Mouse (Mus musculus) MEL (cell line): ENCODE measurements around the gene Loxl1. TPM values are rescaled to one million over a fixed set of nuclear protein-coding genes. Genes with fewer than 3 reads are reported as not detected.

ENCODE experiments used
- DNase-seq: peaks from one replicate; pipeline ENCODE4 v3.0.0; 2011; ENCODE audit warnings: low read depth, low spot score
- H3K27ac ChIP-seq: 2 replicates; pipeline ENCODE4 v1.5.1; 2012; ENCODE audit warnings: low read depth, mild to moderate bottlenecking, control low read depth, low read length, moderate library complexity; ENCODE audit not compliant: control insufficient read depth
- H3K27me3 ChIP-seq, 2 experiments: fragments of 150-350 bp in 1 of 2; sonication (generic) in 1 of 2; 2 replicates each; pipeline ENCODE4 v1.6.1; 2012; ENCODE audit warnings: low read length in 2 of 2, mild to moderate bottlenecking in 2 of 2, improper control_type of control experiment in 1 of 2, moderate library complexity in 1 of 2; ENCODE audit not compliant: insufficient read depth in 2 of 2, control insufficient read depth in 1 of 2
- H3K36me3 ChIP-seq, 2 experiments: 2 replicates each; pipeline ENCODE4 v1.6.1; 2012 to 2014; ENCODE audit warnings: low read length in 2 of 2, improper control_type of control experiment in 1 of 2, inconsistent platforms in 1 of 2, mild to moderate bottlenecking in 1 of 2; ENCODE audit not compliant: insufficient read depth in 2 of 2, control insufficient read depth in 1 of 2
- H3K4me1 ChIP-seq, 2 experiments: fragments of 150-350 bp in 1 of 2; sonication (generic) in 1 of 2; 2 replicates each; pipeline ENCODE4 v1.6.1; 2012; ENCODE audit warnings: low read length in 2 of 2, improper control_type of control experiment in 1 of 2, mild to moderate bottlenecking in 1 of 2; ENCODE audit not compliant: insufficient read depth in 2 of 2, control insufficient read depth in 1 of 2
- H3K4me3 ChIP-seq, 2 experiments: fragments of 150-350 bp in 1 of 2; sonication (generic) in 1 of 2; 2 replicates each; pipeline ENCODE4 v1.5.1; 2012; ENCODE audit warnings: low read depth in 2 of 2, low read length in 2 of 2, mild to moderate bottlenecking in 2 of 2, moderate library complexity in 2 of 2, control low read depth in 1 of 2, improper control_type of control experiment in 1 of 2; ENCODE audit not compliant: control insufficient read depth in 1 of 2, insufficient read depth in 1 of 2
- H3K79me2 ChIP-seq: 2 replicates; pipeline ENCODE4 v1.6.1; 2012; ENCODE audit warnings: mild to moderate bottlenecking, low read length, moderate library complexity; ENCODE audit not compliant: control insufficient read depth, poor library complexity, insufficient read depth
- H3K9ac ChIP-seq: 2 replicates; pipeline ENCODE4 v1.6.1; 2012; ENCODE audit warnings: low read depth, mild to moderate bottlenecking, control low read depth, low read length, moderate library complexity; ENCODE audit not compliant: control insufficient read depth, poor library complexity, severe bottlenecking
- H3K9me3 ChIP-seq: fragments of 150-350 bp; sonication (generic); replicated peaks from 2 replicates; pipeline ENCODE4 v1.6.1; 2012; ENCODE audit warnings: mild to moderate bottlenecking, low read length, improper control_type of control experiment, moderate library complexity; ENCODE audit not compliant: insufficient read depth
- BHLHE40 ChIP-seq: IDR thresholded peaks from 2 replicates; pipeline ENCODE4 v1.6.1; 2012; ENCODE audit warnings: low read depth, mild to moderate bottlenecking, inconsistent platforms, low read length, improper control_type of control experiment, borderline replicate concordance
- CHD2 ChIP-seq: IDR thresholded peaks from 2 replicates; pipeline ENCODE4 v1.6.1; 2011; ENCODE audit warnings: low read length, improper control_type of control experiment
- E2F4 ChIP-seq: IDR thresholded peaks from 2 replicates; pipeline ENCODE4 v1.6.1; 2011; ENCODE audit warnings: low read depth, low read length, improper control_type of control experiment, borderline replicate concordance
- EP300 ChIP-seq, 2 experiments: IDR thresholded peaks; 2 replicates each; pipeline ENCODE4 v1.6.1; 2011; ENCODE audit warnings: improper control_type of control experiment in 2 of 2, low read length in 2 of 2, low read depth in 1 of 2, mild to moderate bottlenecking in 1 of 2
- GABPA ChIP-seq: IDR thresholded peaks from 2 replicates; pipeline ENCODE4 v1.6.1; 2012; ENCODE audit warnings: low read depth, mild to moderate bottlenecking, inconsistent platforms, low read length, improper control_type of control experiment, moderate library complexity
- GATA1 ChIP-seq: IDR thresholded peaks from 2 replicates; pipeline ENCODE4 v1.6.1; 2011; ENCODE audit warnings: low read depth, low read length, improper control_type of control experiment
- JUND ChIP-seq: IDR thresholded peaks from 2 replicates; pipeline ENCODE4 v1.6.1; 2011; ENCODE audit warnings: low read depth, mild to moderate bottlenecking, improper control_type of control experiment, low read length
- KAT2A ChIP-seq: conservative IDR thresholded peaks from 2 replicates; pipeline ENCODE4 v1.6.1; 2012; ENCODE audit warnings: low read depth, low read length, improper control_type of control experiment, inconsistent platforms
- MAFK ChIP-seq: IDR thresholded peaks from 2 replicates; pipeline ENCODE4 v1.6.1; 2011; ENCODE audit warnings: low read depth, mild to moderate bottlenecking, low read length, improper control_type of control experiment, borderline replicate concordance
- MAX ChIP-seq: IDR thresholded peaks from 2 replicates; pipeline ENCODE4 v1.6.1; 2011; ENCODE audit warnings: low read length, improper control_type of control experiment
- MEF2A ChIP-seq: IDR thresholded peaks from 2 replicates; pipeline ENCODE4 v1.6.1; 2014; ENCODE audit warnings: low read depth, mild to moderate bottlenecking, inconsistent platforms, low read length, improper control_type of control experiment; ENCODE audit not compliant: poor library complexity, insufficient replicate concordance, severe bottlenecking; ENCODE audit errors: extremely low read depth
- MYC ChIP-seq: IDR thresholded peaks from 2 replicates; pipeline ENCODE4 v1.6.1; 2011; ENCODE audit warnings: low read depth, mild to moderate bottlenecking, low read length, improper control_type of control experiment, moderate library complexity
- NELFE ChIP-seq: IDR thresholded peaks from 2 replicates; pipeline ENCODE4 v1.6.1; 2011; ENCODE audit warnings: low read depth, low read length, improper control_type of control experiment
- NRF1 ChIP-seq: IDR thresholded peaks from 2 replicates; pipeline ENCODE4 v1.6.1; 2014; ENCODE audit warnings: low read depth, mild to moderate bottlenecking, inconsistent platforms, low read length, improper control_type of control experiment, moderate library complexity; ENCODE audit not compliant: poor library complexity, insufficient read depth, severe bottlenecking
- POLR2AphosphoS2 ChIP-seq: IDR thresholded peaks from 2 replicates; pipeline ENCODE4 v1.6.1; 2011; ENCODE audit warnings: low read length, improper control_type of control experiment
- RAD21 ChIP-seq: IDR thresholded peaks from 2 replicates; pipeline ENCODE4 v1.6.1; 2011; ENCODE audit warnings: mild to moderate bottlenecking, low read depth, low read length, improper control_type of control experiment
- RCOR1 ChIP-seq: IDR thresholded peaks from 2 replicates; pipeline ENCODE4 v1.6.1; 2012; ENCODE audit warnings: low read depth, mild to moderate bottlenecking, inconsistent platforms, low read length, improper control_type of control experiment
- SIN3A ChIP-seq: IDR thresholded peaks from 2 replicates; pipeline ENCODE4 v1.6.1; 2012; ENCODE audit warnings: low read length, improper control_type of control experiment, inconsistent platforms
- TBP ChIP-seq: IDR thresholded peaks from 2 replicates; pipeline ENCODE4 v1.8.0; 2011; ENCODE audit warnings: low read depth, low read length, improper control_type of control experiment
- TCF12 ChIP-seq: IDR thresholded peaks from 2 replicates; pipeline ENCODE4 v1.6.1; 2014; ENCODE audit warnings: low read depth, mild to moderate bottlenecking, inconsistent platforms, low read length, improper control_type of control experiment, moderate library complexity
- USF1 ChIP-seq: IDR thresholded peaks from 2 replicates; pipeline ENCODE4 v1.6.1; 2014; ENCODE audit warnings: low read depth, mild to moderate bottlenecking, inconsistent platforms, low read length, improper control_type of control experiment, moderate library complexity
- USF2 ChIP-seq, 2 experiments: IDR thresholded peaks; 2 replicates each; pipeline ENCODE4 v1.6.1; 2011 to 2012; ENCODE audit warnings: improper control_type of control experiment in 2 of 2, low read length in 2 of 2, borderline replicate concordance in 1 of 2, inconsistent platforms in 1 of 2, low read depth in 1 of 2, mild to moderate bottlenecking in 1 of 2; ENCODE audit not compliant: insufficient read depth in 1 of 2
- ZC3H11A ChIP-seq: IDR thresholded peaks from 2 replicates; pipeline ENCODE4 v1.6.1; 2012; ENCODE audit warnings: low read depth, mild to moderate bottlenecking, inconsistent platforms, low read length, improper control_type of control experiment
- ZKSCAN1 ChIP-seq: IDR thresholded peaks from 2 replicates; pipeline ENCODE4 v1.6.1; 2012; ENCODE audit warnings: low read depth, mild to moderate bottlenecking, inconsistent platforms, low read length, improper control_type of control experiment, moderate library complexity
- ZMIZ1 ChIP-seq: IDR thresholded peaks from 2 replicates; pipeline ENCODE4 v1.6.1; 2012; ENCODE audit warnings: low read depth, mild to moderate bottlenecking, inconsistent platforms, low read length, improper control_type of control experiment, moderate library complexity
- polyA plus RNA-seq, 2 experiments: library from polyadenylated mRNA; stranded (reverse) in 1 of 2; unstranded in 1 of 2; fragments of >175 nt in 1 of 2; fragments of >200 nt in 1 of 2; gene quantifications; 2 replicates each; pipeline versions ENCODE4 v1.2.1 to v1.2.4; 2012; ENCODE audit warnings: low replicate concordance in 2 of 2, low read depth in 1 of 2; ENCODE audit not compliant: insufficient read length in 2 of 2, insufficient read depth in 1 of 2, missing spikeins in 1 of 2
- total RNA-seq: library from RNA; depleted of rRNA; stranded (reverse); fragments of 300-350 nt; gene quantifications from 2 replicates; pipeline ENCODE4 v1.2.3, GENCODE M21; 2012

Loxl1 gene
- total and polyA plus RNA-seq, 3 experiments: not detected

GRCm38 (mm10) chr9:58274101-58274604 is 38.8 kb downstream of the Loxl1 start:
- H3K9ac ChIP-seq: no peak overlapping the region

DNA sequence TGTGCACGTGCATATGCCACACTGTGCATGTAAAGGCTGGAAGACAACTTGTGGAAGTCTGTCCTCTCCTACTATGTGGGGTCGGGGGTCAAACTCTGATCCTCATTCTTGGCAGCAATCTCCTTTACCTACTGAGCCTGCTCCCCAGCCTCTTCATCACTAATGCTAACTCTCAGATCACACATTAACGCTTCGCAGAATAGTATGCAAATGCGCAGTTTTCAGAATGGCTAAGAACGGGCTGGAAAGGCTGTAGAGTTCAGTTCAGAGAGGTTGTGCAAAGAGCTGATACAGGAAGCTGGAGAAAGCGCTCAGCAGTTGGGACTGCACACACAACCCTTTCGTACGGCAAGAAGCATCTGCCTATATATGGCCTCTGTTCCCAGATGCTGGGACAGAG is 40.1 kb downstream of the Loxl1 start:
- Histone ChIP-seq H3K79me2 (no peaks in the 10 kb centered on the region), H3K9ac (no peak overlapping the region), H3K27me3 (no peaks in the 10 kb centered on the region), H3K4me1 (peaks cover 3 to 16% of the 10 kb centered on the region in 2 experiments), H3K9me3 (no peaks in the 10 kb centered on the region), H3K4me3 (no peak overlapping the region), H3K27ac (no peak overlapping the region), H3K36me3 (peaks cover 0 to 9% of the 10 kb centered on the region in 2 experiments; a peak in 2 of 4 replicates)
- TF ChIP-seq E2F4 (no peak), USF2 (IDR thresholded peaks at IDR 0.05; ENCODE audit: borderline replicate concordance in 1 of 2, insufficient read depth in 1 of 2, low read depth in 1 of 2, low read length in 2 of 2) (no peak), NRF1 (no peak), ZKSCAN1 (no peak), EP300 (IDR thresholded peaks at IDR 0.05; ENCODE audit: low read depth in 1 of 2, low read length in 2 of 2) (no peak), MYC (no peak), JUND (no peak), POLR2AphosphoS2 (no peak), TBP (no peak), MEF2A (no peak), MAFK (no peak)
- DNase-seq: no peak

More at GRCm38 (mm10) chr9:58274101-58274604, 38.8 kb downstream of the Loxl1 start:
- H3K4me3 ChIP-seq: no peak overlapping the region
- H3K9me3 ChIP-seq: no peaks in the 10 kb centered on the region
- TF ChIP-seq USF2 (IDR thresholded peaks at IDR 0.05; ENCODE audit: borderline replicate concordance in 1 of 2, insufficient read depth in 1 of 2, low read depth in 1 of 2, low read length in 2 of 2): no peak
- no peak for TF ChIP-seq SIN3A
- no peak for TF ChIP-seq GATA1
- TF ChIP-seq ZKSCAN1: no peak
- no peak for TF ChIP-seq TCF12
- no peak for TF ChIP-seq MAX
- no peak for TF ChIP-seq RCOR1
- no peak for TF ChIP-seq ZMIZ1
- TF ChIP-seq USF1: no peak
- TF ChIP-seq MYC: no peak
- no peak for TF ChIP-seq GABPA
- TF ChIP-seq CHD2: no peak
- no peak for TF ChIP-seq EP300 (IDR thresholded peaks at IDR 0.05; ENCODE audit: low read depth in 1 of 2, low read length in 2 of 2)
- TF ChIP-seq BHLHE40: no peak
- TF ChIP-seq ZC3H11A: no peak
- TF ChIP-seq RAD21: no peak
- TF ChIP-seq NELFE: no peak
- TF ChIP-seq KAT2A: no peak
- TF ChIP-seq NRF1: no peak
- TF ChIP-seq MAFK: no peak
- H3K27ac ChIP-seq: no peak overlapping the region
- H3K27me3 ChIP-seq: no peaks in the 10 kb centered on the region
- H3K79me2 ChIP-seq: no peaks in the 10 kb centered on the region
- DNase-seq: no peak
- H3K36me3 ChIP-seq: peaks cover 0 to 9% of the 10 kb centered on the region in 2 experiments; a peak in 2 of 4 replicates
- H3K4me1 ChIP-seq: peaks cover 4 to 11% of the 10 kb centered on the region in 2 experiments
